ENCODE assay signal across 24 mouse cellular contexts in the genomic region with DNA sequence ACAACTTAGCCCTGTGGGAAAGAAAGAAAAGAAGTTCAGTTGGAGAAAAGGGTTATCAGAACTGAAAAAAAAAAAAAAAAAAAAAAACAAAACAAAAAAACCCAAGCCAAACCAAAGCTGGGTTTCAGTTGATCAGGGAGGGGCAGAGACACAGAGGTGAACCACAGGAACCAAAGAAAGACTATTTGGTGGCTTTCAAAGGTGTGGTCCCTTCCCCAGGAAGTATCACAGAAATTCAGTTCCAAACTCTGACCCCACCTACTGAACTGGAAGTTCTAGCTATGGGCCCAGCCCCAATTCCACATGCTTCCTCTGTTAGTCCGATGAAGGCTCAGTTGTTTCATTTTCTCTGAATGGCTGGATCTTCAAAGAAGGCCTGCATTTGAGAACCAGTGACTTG. TPM values are rescaled to one million over a fixed set of nuclear protein-coding genes. Genes with fewer than 3 reads are reported as not detected.
A peak's percentile ranks its signal among the peaks of the same experiment; 100 is the strongest.
DNase-seq lines count a peak whose midpoint lies in the region; ATAC-seq and TF ChIP-seq lines count a peak whose summit lies in the region.
"Had no signal": no experiment of that assay in that cellular context is flagged by ENCODE, and none has a peak within 500 bp of the region (broad histone marks: within the 10 kb centered on the region; RNA-seq: fewer than 3 reads in every experiment).

No protein-coding gene starts in this region.

- no peak overlapping the region for H3K9ac ChIP-seq in heart, embryonic 12.5 days
- H3K9ac ChIP-seq in stomach, postnatal 0 days (ENCODE audit: low read length), result no peak overlapping the region
- H3K9ac ChIP-seq: hindbrain, embryonic 14.5 days; limb, embryonic 13.5 days; liver, embryonic 15.5 days; midbrain, embryonic 12.5 days had no signal

- H3K4me2 ChIP-seq in heart, embryonic 12.5 days, result no peak overlapping the region
- H3K4me2 ChIP-seq in stomach, postnatal 0 days (replicated peaks; ENCODE audit: low read depth), result no peak overlapping the region
- H3K4me2 ChIP-seq: hindbrain, embryonic 14.5 days; limb, embryonic 13.5 days; liver, embryonic 15.5 days; midbrain, embryonic 12.5 days had no signal

- no peaks in the 10 kb centered on the region for H3K36me3 ChIP-seq in heart, embryonic 12.5 days
- H3K36me3 ChIP-seq in stomach, postnatal 0 days (ENCODE audit: control insufficient read depth, insufficient read depth, low read length), result no peaks in the 10 kb centered on the region
- H3K36me3 ChIP-seq: embryonic facial prominence, embryonic 10.5 days; G1E; limb, embryonic 13.5 days; liver, embryonic 15.5 days; midbrain, embryonic 12.5 days had no signal

- H3K4me3 ChIP-seq in heart, embryonic 12.5 days, result no peak overlapping the region
- H3K4me3 ChIP-seq in stomach, postnatal 0 days (ENCODE audit: low read depth, low read length), result no peak overlapping the region
- H3K4me3 ChIP-seq: embryonic facial prominence, embryonic 10.5 days; erythroblast, embryonic 14.5 days; layer of hippocampus, adult 2 months; left cerebral cortex, adult 2 months; limb, embryonic 13.5 days; liver, embryonic 15.5 days; midbrain, embryonic 12.5 days had no signal

- no peak for TF ChIP-seq CTCF in stomach, postnatal 0 days (IDR thresholded peaks at IDR 0.05; ENCODE audit: low read depth)

- 85% methylated on average over 1 of the region's 1 CpGs for WGBS in heart, embryonic 12.5 days
- 73% methylated on average over 1 of the region's 1 CpGs for WGBS in stomach, postnatal 0 days

- no peak for ATAC-seq in heart, embryonic 12.5 days (ENCODE audit: insufficient number of reproducible peaks, low FRiP score)
- ATAC-seq in activated CD4-positive, CD25-positive, alpha-beta regulatory T cell, adult 4 months, result peak; percentile 33
- ATAC-seq in stomach, postnatal 0 days (ENCODE audit: low FRiP score, low TSS enrichment), result no peak
- ATAC-seq in megakaryocyte progenitor cell, adult 5-6 weeks (replicated peaks; ENCODE audit: poor library complexity), result no peak
- ATAC-seq: forebrain, embryonic 14.5 days; intestine, embryonic 16.5 days had no signal

- H3K27me3 ChIP-seq in heart, embryonic 12.5 days (replicated peaks), result no peaks in the 10 kb centered on the region
- no peaks in the 10 kb centered on the region for H3K27me3 ChIP-seq in stomach, postnatal 0 days (ENCODE audit: control insufficient read depth, insufficient read depth, low read length)
- H3K27me3 ChIP-seq: limb, embryonic 13.5 days; liver, embryonic 15.5 days; midbrain, embryonic 12.5 days had no signal

- no peaks in the 10 kb centered on the region for H3K9me3 ChIP-seq in heart, embryonic 12.5 days (replicated peaks)
- H3K9me3 ChIP-seq in stomach, postnatal 0 days (ENCODE audit: control insufficient read depth, low read length), result no peaks in the 10 kb centered on the region
- H3K9me3 ChIP-seq: embryonic facial prominence, embryonic 10.5 days; G1E; limb, embryonic 13.5 days; liver, embryonic 15.5 days; midbrain, embryonic 12.5 days had no signal

- DNase-seq in heart, adult 11 months, result peak; percentile 93
- peak; percentile 56 to 61 for DNase-seq in spleen, postnatal 36 days (ENCODE audit: low spot score in 2 of 2)
- no peak for DNase-seq in spleen, postnatal 14 days (ENCODE audit: low spot score in 2 of 2)
- DNase-seq in stomach, postnatal 0 days (ENCODE audit: low spot score), result no peak
- DNase-seq in layer of hippocampus, postnatal 25 days (ENCODE audit: extremely low spot score in 1 of 2, low spot score in 1 of 2), result no peak
- DNase-seq: adrenal gland, postnatal 10 days; cerebellum, adult 18-20 months; lung, postnatal 14 days; spleen, adult 18-20 months had no signal

- no peak for TF ChIP-seq EP300 in stomach, postnatal 0 days (optimal IDR thresholded peaks at IDR 0.05)

- H3K4me1 ChIP-seq in heart, embryonic 12.5 days (replicated peaks), result no peaks in the 10 kb centered on the region
- no peaks in the 10 kb centered on the region for H3K4me1 ChIP-seq in stomach, postnatal 0 days (replicated peaks; ENCODE audit: control insufficient read depth, insufficient read depth)
- H3K4me1 ChIP-seq: liver, embryonic 15.5 days; midbrain, embryonic 12.5 days had no signal

- H3K27ac ChIP-seq in heart, embryonic 12.5 days (ENCODE audit: poor library complexity, severe bottlenecking), result no peak overlapping the region
- 0 out of 2 replicates have a peak overlapping the region, but pooled peaks have one; percentile 13 for H3K27ac ChIP-seq in stomach, postnatal 0 days (replicated peaks)
- H3K27ac ChIP-seq: embryonic facial prominence, embryonic 10.5 days; hindbrain, embryonic 14.5 days; kidney, postnatal 0 days; layer of hippocampus, adult 2 months; left cerebral cortex, adult 2 months; limb, embryonic 13.5 days; liver, embryonic 15.5 days; midbrain, embryonic 12.5 days had no signal

RNA-seq across cellular contexts. Expression of gene Sgk1, which starts 26.7 kb away (rescaled TPM):
- 24.3 and 26.0 TPM in 2 replicates for polyA plus RNA-seq in heart, embryonic 12.5 days (2016; fragmentation: Nextera tagmentation; extraction: Ambion mirVana)
- polyA plus RNA-seq in activated CD4-positive, CD25-positive, alpha-beta regulatory T cell, adult 4 months (2017; shearing (Covaris generic)), result 10 to 100 TPM; 34.8 to 57.5 TPM
- polyA plus RNA-seq in stomach, postnatal 0 days (2015; fragmentation: Nextera tagmentation; extraction: Ambion mirVana), result 60.0 and 73.1 TPM in 2 replicates
- total RNA-seq in layer of hippocampus, postnatal 25 days (2021), result 10 to 100 TPM; 83.0 to 94.8 TPM
- 5.4 and 11.5 TPM in 2 replicates for total RNA-seq in megakaryocyte progenitor cell, adult 5-6 weeks (2015)
- total RNA-seq in megakaryocyte progenitor cell, adult 5-6 weeks (2017), result 8.9 and 28.0 TPM in 2 replicates

Comparison
In these comparisons a context has a peak if more than half of its experiments do, and no peak if none do; other contexts are left out.
1. DNase-seq: peak in heart, adult 11 months (single experiment) and spleen, postnatal 36 days (2 of 2); none in spleen, postnatal 14 days (0 of 2), stomach, postnatal 0 days (single experiment) and layer of hippocampus, postnatal 25 days (0 of 2).